Mouse (Mus musculus): Measurements from ENCODE around the gene Cggbp1. TPM values are rescaled to one million over a fixed set of nuclear protein-coding genes. Genes with fewer than 3 reads are reported as not detected.

The Cggbp1 gene
- polyA plus RNA-seq (2012; rRNA removed), result 11.0 and 13.0 TPM in 2 replicates

DNA sequence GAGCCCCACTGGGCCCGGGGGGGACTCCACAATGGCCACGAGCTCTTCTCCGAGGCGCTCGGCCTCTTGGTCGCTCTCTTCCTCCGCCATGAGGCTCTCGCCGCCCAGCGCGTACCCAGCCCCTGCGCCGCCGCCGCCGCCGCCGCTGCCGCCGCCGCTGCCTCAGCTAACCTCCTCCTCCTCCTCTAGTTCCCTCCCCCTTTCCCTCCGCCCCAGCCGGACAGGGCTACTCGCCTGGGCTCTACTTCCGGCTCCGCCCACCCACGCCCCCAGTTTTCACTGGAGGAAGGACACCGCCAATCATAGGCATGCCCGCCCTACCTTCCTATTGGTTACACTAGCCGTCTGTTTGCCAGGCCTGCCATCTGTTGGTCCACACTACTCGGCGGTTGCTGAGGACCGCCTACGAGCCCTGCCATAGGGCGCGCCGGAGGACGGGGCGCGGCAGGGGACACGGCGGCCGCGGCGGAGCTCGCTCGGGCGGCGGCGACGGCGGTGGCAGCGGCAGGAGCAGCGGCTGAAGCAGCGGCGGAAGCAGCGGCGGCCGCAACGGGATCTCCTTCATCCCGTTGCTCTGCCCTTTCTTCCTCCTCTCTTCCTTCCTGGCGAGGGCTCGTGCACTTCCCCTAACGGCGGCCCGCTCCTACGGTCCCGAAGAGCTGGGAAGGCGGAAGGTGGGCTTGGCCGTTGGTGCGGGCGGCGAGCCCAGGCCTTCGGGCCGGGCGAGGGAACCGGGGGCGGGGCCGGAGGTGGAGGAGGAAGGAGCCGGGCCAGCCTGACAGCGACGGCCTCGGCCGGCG, at the start of gene Cggbp1, which contains the start of gene Zfp654:
Gene Cggbp1 (plus strand): TSS at position 434 of the 800 bp plus-strand sequence.
Gene Zfp654 (minus strand): TSS at position 90 of the 800 bp plus-strand sequence.

Other genes starting within 250 kb of the Cggbp1 start
- gene Csnka2ip, start 249.6 kb upstream of the Cggbp1 start, polyA plus RNA-seq (2012; rRNA removed), result not detected in 2 replicates
- 7.0 TPM in 2 replicates for gene 4930453N24Rik, start 80.8 kb upstream of the Cggbp1 start, polyA plus RNA-seq (2012; rRNA removed)
- 2.6 and 3.1 TPM in 2 replicates for gene Zfp654, start 344 bp upstream of the Cggbp1 start, polyA plus RNA-seq (2012; rRNA removed)